Mouse (Mus musculus) limb, embryonic 12.5 days (tissue): ENCODE data around the gene Slc25a45. TPM values are rescaled to one million over a fixed set of nuclear protein-coding genes. Genes with fewer than 3 reads are reported as not detected.
"Not testable (repeated sequence)": the region's sequence is repeated elsewhere in the genome, so short reads cannot be mapped to it uniquely, and the experiment has no call there.

Experiments
- ATAC-seq: fragments of 200-750 bp; cut with Nextera tagmentation; 2 replicates; pipeline ENCODE4 v1.8.0; 2017; ENCODE audit warnings: low read depth, moderate TSS enrichment; ENCODE audit not compliant: insufficient number of reproducible peaks, insufficient read depth, low FRiP score, low TSS enrichment
- H3K27ac ChIP-seq: fragments of 300-500 bp; sonication (generic); 2 replicates; pipeline ENCODE4 v1.5.1; 2016; ENCODE audit warnings: mild to moderate bottlenecking, moderate library complexity
- H3K27me3 ChIP-seq: fragments of 300-500 bp; sonication (generic); 2 replicates; pipeline ENCODE4 v1.6.1; 2016; ENCODE audit warnings: mild to moderate bottlenecking, moderate library complexity
- H3K36me3 ChIP-seq: fragments of 300-500 bp; sonication (generic); 2 replicates; pipeline ENCODE4 v1.6.1; 2016; ENCODE audit warnings: mild to moderate bottlenecking, moderate library complexity
- H3K4me1 ChIP-seq: fragments of 300-500 bp; sonication (generic); replicated peaks from 2 replicates; pipeline ENCODE4 v1.6.1; 2016
- H3K4me2 ChIP-seq: fragments of 300-500 bp; sonication (generic); 2 replicates; pipeline ENCODE4 v1.6.1; 2016; ENCODE audit warnings: mild to moderate bottlenecking, moderate library complexity
- H3K4me3 ChIP-seq: fragments of 300-500 bp; sonication (generic); replicated peaks from 2 replicates; pipeline ENCODE4 v1.5.1; 2016; ENCODE audit warnings: mild to moderate bottlenecking
- H3K9ac ChIP-seq: fragments of 300-500 bp; sonication (generic); replicated peaks from 2 replicates; pipeline ENCODE4 v1.6.1; 2016; ENCODE audit warnings: mild to moderate bottlenecking, moderate library complexity
- H3K9me3 ChIP-seq: fragments of 300-500 bp; sonication (generic); 2 replicates; pipeline ENCODE4 v1.6.1; 2016; ENCODE audit warnings: mild to moderate bottlenecking, moderate library complexity
- WGBS: fragments of 180-500 bp; shearing (Covaris S2); methylation state at CpG from one replicate; pipeline ENCODE4 v1.1.7; 2016; 5-methylcytosine and 5-hydroxymethylcytosine counted together
- polyA plus RNA-seq: library from polyadenylated mRNA; unstranded; fragments of >200 nt; fragmentation: Nextera tagmentation; extraction: Ambion mirVana; gene quantifications from 2 replicates; pipeline ENCODE4 v1.2.1, GENCODE M21; 2016

The Slc25a45 gene
- polyA plus RNA-seq, 1 experiment from 2014 or later = 1.2 TPM

GRCm38 (mm10) chr19:5881155-5881554, 3.5 kb downstream of the Slc25a45 start:
- no peak overlapping the region for H3K27ac ChIP-seq
- H3K9ac ChIP-seq = no peak overlapping the region
- no peaks in the 10 kb centered on the region for H3K27me3 ChIP-seq
- no peak for ATAC-seq
- WGBS = 93% methylated on average over 6 of the region's 6 CpGs
- peaks cover 5% of the 10 kb centered on the region for H3K4me1 ChIP-seq
- H3K4me2 ChIP-seq = no peak overlapping the region
- H3K36me3 ChIP-seq = no peaks in the 10 kb centered on the region
- no peaks in the 10 kb centered on the region for H3K9me3 ChIP-seq
- no peak overlapping the region for H3K4me3 ChIP-seq

- H3K4me2 ChIP-seq, H3K27ac ChIP-seq, H3K27me3 ChIP-seq, H3K4me1 ChIP-seq, H3K4me3 ChIP-seq, H3K9me3 ChIP-seq, H3K36me3 ChIP-seq, H3K9ac ChIP-seq, ATAC-seq: not testable (repeated sequence)
- WGBS = 87% methylated on average over 5 of the region's 5 CpGs
These were observed 4.5 kb downstream of the Slc25a45 start for GRCm38 (mm10) chr19:5882079-5882478.

- 47% methylated on average over 1 of the region's 1 CpGs for WGBS
- H3K4me3 ChIP-seq = no peak overlapping the region
These were observed 6.3 kb downstream of the Slc25a45 start for GRCm38 (mm10) chr19:5883935-5884334.

GRCm38 (mm10) chr19:5885838-5886237, 8.2 kb downstream of the Slc25a45 start:
- Histone ChIP-seq H3K27ac (no peak overlapping the region), H3K36me3 (no peaks in the 10 kb centered on the region), H3K4me1 (no peaks in the 10 kb centered on the region), H3K9ac (no peak overlapping the region), H3K9me3 (no peaks in the 10 kb centered on the region), H3K4me3 (no peak overlapping the region), H3K4me2 (no peak overlapping the region), H3K27me3 (no peaks in the 10 kb centered on the region)
- no peak for ATAC-seq
- WGBS = 58% methylated on average over 4 of the region's 4 CpGs

More at GRCm38 (mm10) chr19:5883935-5884334, 6.3 kb downstream of the Slc25a45 start:
- Histone ChIP-seq H3K9me3 (no peaks in the 10 kb centered on the region), H3K4me1 (no peaks in the 10 kb centered on the region), H3K9ac (no peak overlapping the region), H3K27me3 (no peaks in the 10 kb centered on the region), H3K36me3 (no peaks in the 10 kb centered on the region), H3K4me2 (no peak overlapping the region), H3K27ac (no peak overlapping the region)
- ATAC-seq = no peak

GRCm38 (mm10) chr19:5887234-5887815, 9.7 kb downstream of the Slc25a45 start:
- H3K4me2 ChIP-seq = no peak overlapping the region
- WGBS = 68% methylated on average over 3 of the region's 3 CpGs
- H3K27ac ChIP-seq = no peak overlapping the region
- no peak overlapping the region for H3K4me3 ChIP-seq
- 0 out of 2 replicates have a peak, but pooled peaks cover 1% of the 10 kb centered on the region for H3K4me1 ChIP-seq
- ATAC-seq = no peak
- no peaks in the 10 kb centered on the region for H3K9me3 ChIP-seq
- H3K9ac ChIP-seq = no peak overlapping the region
- no peaks in the 10 kb centered on the region for H3K27me3 ChIP-seq
- H3K36me3 ChIP-seq = peaks cover 10% of the 10 kb centered on the region

GRCm38 (mm10) chr19:5889211-5889610, 11.6 kb downstream of the Slc25a45 start:
- Histone ChIP-seq H3K36me3 (peaks cover 14% of the 10 kb centered on the region), H3K27ac (no peak overlapping the region), H3K4me2 (no peak overlapping the region), H3K4me1 (peaks cover 15% of the 10 kb centered on the region), H3K4me3 (no peak overlapping the region), H3K27me3 (no peaks in the 10 kb centered on the region), H3K9me3 (no peaks in the 10 kb centered on the region), H3K9ac (no peak overlapping the region)
- WGBS = 87% methylated on average over 4 of the region's 4 CpGs
- no peak for ATAC-seq

GRCm38 (mm10) chr19:5891521-5892258, 14.1 kb downstream of the Slc25a45 start:
- no peaks in the 10 kb centered on the region for H3K27me3 ChIP-seq
- H3K4me3 ChIP-seq = no peak overlapping the region
- H3K4me1 ChIP-seq = peaks cover 17% of the 10 kb centered on the region
- no peak overlapping the region for H3K9ac ChIP-seq
- peaks cover 30% of the 10 kb centered on the region for H3K36me3 ChIP-seq
- ATAC-seq = no peak
- H3K4me2 ChIP-seq = no peak overlapping the region
- 96% methylated on average over 12 of the region's 12 CpGs for WGBS
- H3K27ac ChIP-seq = no peak overlapping the region
- H3K9me3 ChIP-seq = no peaks in the 10 kb centered on the region

GRCm38 (mm10) chr19:5892262-5892661, 14.7 kb downstream of the Slc25a45 start:
- no peaks in the 10 kb centered on the region for H3K27me3 ChIP-seq
- H3K9me3 ChIP-seq = no peaks in the 10 kb centered on the region
- no peak overlapping the region for H3K27ac ChIP-seq
- no peak for ATAC-seq
- no peak overlapping the region for H3K4me2 ChIP-seq
- no peak overlapping the region for H3K4me3 ChIP-seq
- H3K9ac ChIP-seq = no peak overlapping the region
- WGBS = 95% methylated on average over 7 of the region's 7 CpGs
- H3K36me3 ChIP-seq = peaks cover 35% of the 10 kb centered on the region
- peaks cover 17% of the 10 kb centered on the region for H3K4me1 ChIP-seq

- H3K4me3 ChIP-seq = peak overlapping the region; percentile 67
- WGBS = 96% methylated on average over 13 of the region's 13 CpGs
- ATAC-seq = no peak
These were observed 15.1 kb downstream of the Slc25a45 start for GRCm38 (mm10) chr19:5892735-5893134.

GRCm38 (mm10) chr19:5893282-5894001, 15.8 kb downstream of the Slc25a45 start:
- Histone ChIP-seq H3K27ac (peak overlapping the region; percentile 73; the same call in 1 of the 2 replicates), H3K4me2 (peak overlapping the region; percentile 92), H3K9me3 (no peaks in the 10 kb centered on the region), H3K4me3 (peak overlapping the region; percentile 67), H3K36me3 (peaks cover 44% of the 10 kb centered on the region), H3K9ac (peak overlapping the region; percentile 90), H3K27me3 (no peaks in the 10 kb centered on the region), H3K4me1 (peaks cover 17% of the 10 kb centered on the region)
- 13% methylated on average over 30 of the region's 31 CpGs for WGBS
- peak; percentile 46; the same call in 1 of the 2 replicates for ATAC-seq

More at GRCm38 (mm10) chr19:5892735-5893134, 15.1 kb downstream of the Slc25a45 start:
- Histone ChIP-seq H3K27me3 (no peaks in the 10 kb centered on the region), H3K4me2 (peak overlapping the region; percentile 92), H3K36me3 (peaks cover 39% of the 10 kb centered on the region), H3K9ac (peak overlapping the region; percentile 90), H3K27ac (no peak overlapping the region), H3K4me1 (peaks cover 17% of the 10 kb centered on the region), H3K9me3 (no peaks in the 10 kb centered on the region)

- no peaks in the 10 kb centered on the region for H3K9me3 ChIP-seq
- H3K36me3 ChIP-seq = peaks cover 49% of the 10 kb centered on the region
- H3K4me1 ChIP-seq = peaks cover 17% of the 10 kb centered on the region
- 4% methylated on average over 36 of the region's 36 CpGs for WGBS
- peak within 1 kb of the TSS; percentile 90 for H3K9ac ChIP-seq
- peak; percentile 95 for ATAC-seq
- H3K27ac ChIP-seq = peak within 1 kb of the TSS; percentile 73; the same call in 1 of the 2 replicates
- peak within 1 kb of the TSS; percentile 67 for H3K4me3 ChIP-seq
- H3K4me2 ChIP-seq = peak within 1 kb of the TSS; percentile 92
- H3K27me3 ChIP-seq = no peaks in the 10 kb centered on the region
These were observed 16.5 kb downstream of the Slc25a45 start, which contains the start of gene Tigd3 for GRCm38 (mm10) chr19:5894002-5894678. Tigd3 (minus strand) TSS chr19:5894149.
